Mouse (Mus musculus) erythroblast, embryonic 14.5 days (primary cell): ENCODE measurements around the gene Ric1. TPM values are rescaled to one million over a fixed set of nuclear protein-coding genes. Genes with fewer than 3 reads are reported as not detected.

Experiments
- H3K27me3 ChIP-seq: 2 replicates; pipeline ENCODE4 v1.6.1; 2012; ENCODE audit warnings: inconsistent platforms; ENCODE audit not compliant: control insufficient read depth
- H3K36me3 ChIP-seq: 2 replicates; pipeline ENCODE4 v1.6.1; 2012; ENCODE audit warnings: mild to moderate bottlenecking, inconsistent platforms; ENCODE audit not compliant: control insufficient read depth
- H3K4me1 ChIP-seq: 2 replicates; pipeline ENCODE4 v1.6.1; 2012; ENCODE audit warnings: inconsistent platforms; ENCODE audit not compliant: control insufficient read depth
- H3K4me3 ChIP-seq: replicated peaks from 2 replicates; pipeline ENCODE3; 2012; ENCODE audit warnings: moderate library complexity, mild to moderate bottlenecking, inconsistent platforms
- H3K9me3 ChIP-seq: 2 replicates; pipeline ENCODE4 v1.6.1; 2012; ENCODE audit warnings: low read length, inconsistent platforms, mixed read lengths; ENCODE audit not compliant: control insufficient read depth
- GATA1 ChIP-seq: IDR thresholded peaks from 2 replicates; pipeline ENCODE4 v1.6.1; 2012; ENCODE audit warnings: low read length, inconsistent platforms, mixed read lengths
- TAL1 ChIP-seq: IDR thresholded peaks from 3 replicates; pipeline ENCODE4 v1.6.1; 2012; ENCODE audit warnings: low read length, inconsistent platforms, mixed read lengths
- polyA plus RNA-seq: library from polyadenylated mRNA; stranded (reverse); fragments of >175 nt; gene quantifications from 2 replicates; pipeline ENCODE4 v1.2.3, GENCODE M21; 2012

Ric1 gene
- polyA plus RNA-seq, 1 experiment = 0.08 TPM

- Histone ChIP-seq H3K4me1 (peaks cover 6% of the 10 kb centered on the region), H3K27me3 (no peaks in the 10 kb centered on the region), H3K36me3 (peaks cover 58% of the 10 kb centered on the region), H3K9me3 (no peaks in the 10 kb centered on the region), H3K4me3 (no peak overlapping the region)
- TF ChIP-seq GATA1 (no peak), TAL1 (no peak)
Observed at GRCm38 (mm10) chr19:29604653-29605052, 82.6 kb downstream of the Ric1 start.

- Histone ChIP-seq H3K36me3 (peaks cover 69% of the 10 kb centered on the region), H3K4me3 (no peak overlapping the region)
- TF ChIP-seq GATA1 = no peak
- no peak for TF ChIP-seq TAL1
Observed at GRCm38 (mm10) chr19:29607521-29607920, 85.4 kb downstream of the Ric1 start.

DNA sequence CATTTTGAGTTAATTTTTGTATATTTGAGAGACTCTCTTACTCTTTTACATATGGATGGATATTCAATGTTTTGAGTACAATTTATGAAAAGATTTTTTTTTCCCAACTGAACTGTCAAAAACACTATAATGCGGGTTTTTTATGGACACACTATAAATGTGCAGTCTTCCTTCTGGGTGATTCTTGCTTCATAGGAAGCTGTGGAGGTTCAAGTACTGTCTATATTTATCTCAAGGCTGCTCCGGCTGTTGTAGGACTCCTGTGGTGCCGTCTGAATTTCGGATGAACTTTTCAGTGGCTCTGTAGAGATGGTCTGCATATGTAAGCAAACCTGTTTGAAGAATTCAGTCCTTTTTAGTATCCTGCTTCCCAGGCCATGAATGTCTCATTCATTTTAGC, 86.1 kb downstream of the Ric1 start:
- Histone ChIP-seq H3K27me3 (no peaks in the 10 kb centered on the region), H3K36me3 (peaks cover 69% of the 10 kb centered on the region), H3K4me3 (no peak overlapping the region), H3K9me3 (no peaks in the 10 kb centered on the region), H3K4me1 (peaks cover 30% of the 10 kb centered on the region)
- TF ChIP-seq TAL1 = no peak
- no peak for TF ChIP-seq GATA1

More at GRCm38 (mm10) chr19:29607521-29607920, 85.4 kb downstream of the Ric1 start:
- peaks cover 30% of the 10 kb centered on the region for H3K4me1 ChIP-seq
- H3K9me3 ChIP-seq = no peaks in the 10 kb centered on the region
- no peaks in the 10 kb centered on the region for H3K27me3 ChIP-seq

- Histone ChIP-seq H3K27me3 (no peaks in the 10 kb centered on the region), H3K36me3 (peaks cover 82% of the 10 kb centered on the region), H3K9me3 (no peaks in the 10 kb centered on the region), H3K4me1 (peaks cover 30% of the 10 kb centered on the region), H3K4me3 (no peak overlapping the region)
- TF ChIP-seq GATA1 = peak; percentile 31; the same call in 1 of the 2 replicates
- no peak; the same call in 2 of the 3 replicates for TF ChIP-seq TAL1
Observed at GRCm38 (mm10) chr19:29610907-29611306, 88.8 kb downstream of the Ric1 start.

DNA sequence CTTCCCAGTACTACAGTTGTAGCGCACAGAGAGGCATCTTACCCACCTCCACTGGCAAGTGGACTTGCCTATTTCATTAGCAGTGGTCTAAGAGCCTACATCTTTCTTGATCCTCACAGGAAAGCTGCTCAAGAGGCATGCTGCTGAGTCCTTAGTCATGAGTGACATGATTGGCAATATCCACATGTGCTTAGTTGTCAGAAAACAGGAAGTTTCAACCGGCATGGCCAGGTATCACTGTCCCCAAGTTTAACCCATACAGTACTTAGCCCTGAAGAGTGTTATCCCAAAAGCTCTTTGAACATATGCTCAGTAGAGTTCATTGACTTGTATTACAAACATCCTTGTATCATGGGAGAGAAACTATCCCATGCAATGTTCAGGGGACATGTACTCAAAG, 90.0 kb downstream of the Ric1 start:
- peaks cover 89% of the 10 kb centered on the region for H3K36me3 ChIP-seq
- H3K4me3 ChIP-seq = no peak overlapping the region
- no peak for TF ChIP-seq TAL1
- no peak for TF ChIP-seq GATA1
- H3K27me3 ChIP-seq = no peaks in the 10 kb centered on the region
- H3K9me3 ChIP-seq = no peaks in the 10 kb centered on the region
- H3K4me1 ChIP-seq = peaks cover 30% of the 10 kb centered on the region

DNA sequence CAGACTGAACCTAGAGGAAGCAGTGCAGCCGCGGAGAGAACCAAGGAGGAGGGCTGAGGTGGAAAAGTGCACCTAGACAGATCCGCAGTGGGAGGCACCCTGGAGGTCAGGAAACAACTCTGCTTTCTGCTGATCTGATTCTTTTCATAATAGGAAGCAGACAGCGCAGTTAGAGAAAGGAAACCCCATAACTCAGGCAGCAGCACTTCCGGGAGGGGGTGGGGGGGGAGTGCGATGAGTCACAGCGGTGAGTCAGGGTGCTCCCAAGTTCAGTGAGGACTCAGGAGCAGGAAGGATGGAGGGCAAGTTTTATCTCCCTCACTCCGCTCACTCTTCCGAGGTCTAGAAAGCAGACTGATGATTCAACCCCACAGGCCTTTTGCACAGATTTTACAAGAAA, 119.0 kb downstream of the Ric1 start:
- TF ChIP-seq GATA1 (no peak), TAL1 (no peak)
- Histone ChIP-seq H3K4me3 (no peak overlapping the region), H3K36me3 (peaks cover 86% of the 10 kb centered on the region), H3K27me3 (no peaks in the 10 kb centered on the region), H3K4me1 (peaks cover 8% of the 10 kb centered on the region), H3K9me3 (peaks cover 2% of the 10 kb centered on the region)

DNA sequence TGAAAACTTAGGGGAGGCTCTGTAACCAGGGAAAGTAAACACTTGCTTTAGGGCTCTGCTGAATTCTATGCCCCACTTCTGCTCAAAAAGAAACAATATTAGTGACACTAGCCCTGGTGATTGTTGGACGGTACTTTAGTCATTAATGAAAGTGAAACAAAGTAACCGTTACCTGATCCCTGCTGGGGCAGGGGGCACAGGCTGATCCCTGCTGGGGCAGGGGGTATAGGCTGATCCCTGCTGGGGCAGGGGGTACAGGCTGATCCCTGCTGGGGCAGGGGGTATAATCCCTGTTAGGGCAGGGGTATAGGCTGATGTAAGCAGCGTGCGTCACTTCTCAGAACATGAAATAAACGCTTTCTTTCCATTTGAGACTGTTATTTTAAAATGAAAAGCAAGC, 119.4 kb downstream of the Ric1 start:
- peaks cover 13% of the 10 kb centered on the region for H3K4me1 ChIP-seq
- TF ChIP-seq TAL1 (no peak), GATA1 (no peak)
- peaks cover 87% of the 10 kb centered on the region for H3K36me3 ChIP-seq
- H3K27me3 ChIP-seq = no peaks in the 10 kb centered on the region
- H3K4me3 ChIP-seq = no peak overlapping the region
- peaks cover 2% of the 10 kb centered on the region for H3K9me3 ChIP-seq

DNA sequence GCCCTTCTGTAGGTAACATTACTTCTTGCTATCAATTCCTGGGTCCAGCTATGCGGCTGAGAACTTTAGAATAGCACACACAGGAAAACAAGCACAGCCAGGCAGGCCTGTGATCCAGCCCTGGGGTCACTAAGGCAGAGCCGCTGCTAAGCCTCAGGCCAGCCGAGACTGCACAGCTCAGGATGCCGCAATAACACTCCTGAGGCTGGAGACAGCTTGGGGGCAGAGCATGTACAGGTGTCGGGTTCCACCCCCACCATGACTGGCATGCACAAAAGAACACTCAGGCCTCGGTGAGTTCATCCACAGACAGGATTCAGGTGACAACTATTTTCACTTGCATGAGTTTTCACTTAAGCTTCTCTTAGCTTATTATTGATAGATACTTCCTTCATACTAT, 120.1 kb downstream of the Ric1 start:
- Histone ChIP-seq H3K27me3 (no peaks in the 10 kb centered on the region), H3K4me3 (no peak overlapping the region), H3K36me3 (peaks cover 81% of the 10 kb centered on the region), H3K4me1 (peaks cover 17% of the 10 kb centered on the region), H3K9me3 (peaks cover 2% of the 10 kb centered on the region)
- TF ChIP-seq GATA1 = no peak
- no peak for TF ChIP-seq TAL1

- no peak overlapping the region for H3K4me3 ChIP-seq
- TF ChIP-seq TAL1 (no peak), GATA1 (no peak)
- peaks cover 2% of the 10 kb centered on the region for H3K9me3 ChIP-seq
- peaks cover 19% of the 10 kb centered on the region for H3K4me1 ChIP-seq
- peaks cover 75% of the 10 kb centered on the region for H3K36me3 ChIP-seq
- H3K27me3 ChIP-seq = no peaks in the 10 kb centered on the region
Observed at GRCm38 (mm10) chr19:29643194-29643922, 121.3 kb downstream of the Ric1 start.

DNA sequence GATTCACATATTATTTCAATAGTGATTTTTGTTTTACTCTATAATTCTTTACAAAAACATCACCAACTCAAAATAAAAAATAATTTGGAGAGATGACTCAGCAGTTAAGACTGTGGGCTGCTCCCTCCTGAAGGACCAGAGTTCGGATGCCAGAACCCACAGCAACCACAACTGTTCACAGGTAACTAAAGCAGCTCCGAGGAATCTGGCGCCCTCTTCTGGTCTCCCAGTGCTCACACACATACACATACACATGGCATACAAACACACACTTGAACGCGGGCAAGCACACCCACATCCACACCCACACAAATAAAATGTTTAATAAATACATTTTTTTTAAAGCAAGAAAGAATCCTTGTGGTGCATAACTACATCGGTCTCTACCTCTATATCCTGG, 122.7 kb downstream of the Ric1 start:
- H3K4me3 ChIP-seq = no peak overlapping the region
- TF ChIP-seq GATA1 (no peak), TAL1 (no peak)
- H3K4me1 ChIP-seq = peaks cover 33% of the 10 kb centered on the region

More for the DNA sequence above, 122.7 kb downstream of the Ric1 start:
- H3K27me3 ChIP-seq = no peaks in the 10 kb centered on the region
- H3K9me3 ChIP-seq = peaks cover 2% of the 10 kb centered on the region
- H3K36me3 ChIP-seq = peaks cover 63% of the 10 kb centered on the region
